Mouse (Mus musculus) lung, embryonic 14.5 days (tissue): ENCODE results near the gene Mpv17l2. TPM values are rescaled to one million over a fixed set of nuclear protein-coding genes. Genes with fewer than 3 reads are reported as not detected.

Source experiments
- ATAC-seq: fragments of 200-750 bp; cut with Nextera tagmentation; 2 replicates; pipeline ENCODE4 v1.8.0; 2017; ENCODE audit warnings: mild to moderate bottlenecking, moderate TSS enrichment, moderate library complexity; ENCODE audit not compliant: insufficient read depth
- DNase-seq: peaks from one replicate; pipeline ENCODE4 v3.0.0-alpha.2; 2015
- H3K27ac ChIP-seq: fragments of 300-500 bp; sonication (generic); 2 replicates; pipeline ENCODE4 v1.5.1; 2014; ENCODE audit warnings: low read depth, mild to moderate bottlenecking, moderate library complexity
- H3K27me3 ChIP-seq: fragments of 300-500 bp; sonication (generic); 2 replicates; pipeline ENCODE4 v1.6.1; 2014; ENCODE audit warnings: low read length, control low read depth; ENCODE audit not compliant: insufficient read depth
- H3K36me3 ChIP-seq: fragments of 300-500 bp; sonication (generic); 2 replicates; pipeline ENCODE4 v1.6.1; 2014; ENCODE audit warnings: control low read depth; ENCODE audit not compliant: insufficient read depth
- H3K4me1 ChIP-seq: fragments of 300-500 bp; sonication (generic); 2 replicates; pipeline ENCODE4 v1.6.1; 2014; ENCODE audit warnings: antibody characterized with exemption, control low read depth; ENCODE audit not compliant: insufficient read depth
- H3K4me2 ChIP-seq: fragments of 300-500 bp; sonication (generic); 2 replicates; pipeline ENCODE4 v1.6.1; 2014; ENCODE audit warnings: mild to moderate bottlenecking
- H3K4me3 ChIP-seq: fragments of 300-500 bp; sonication (generic); 2 replicates; pipeline ENCODE4 v1.5.1; 2014; ENCODE audit warnings: low read depth, low read length
- H3K9ac ChIP-seq: fragments of 300-500 bp; sonication (generic); 2 replicates; pipeline ENCODE4 v1.6.1; 2014
- H3K9me3 ChIP-seq: fragments of 300-500 bp; sonication (generic); 2 replicates; pipeline ENCODE4 v1.6.1; 2016; ENCODE audit warnings: low read depth, low read length, control low read depth
- CTCF ChIP-seq: IDR thresholded peaks from 2 replicates; pipeline ENCODE4 v1.5.1; 2016; ENCODE audit warnings: antibody characterized with exemption, low read depth
- WGBS: fragments of 180-500 bp; shearing (Covaris S2); extraction: QIAGEN DNeasy Blood & Tissue Kit; methylation state at CpG from one replicate; pipeline ENCODE4 v1.1.7; 2014; 5-methylcytosine and 5-hydroxymethylcytosine counted together
- polyA plus RNA-seq: library from polyadenylated mRNA; unstranded; fragments of >200 nt; fragmentation: Nextera tagmentation; extraction: Ambion mirVana; gene quantifications from 2 replicates; pipeline ENCODE4 v1.2.1, GENCODE M21; 2014

The Mpv17l2 gene
- polyA plus RNA-seq, 1 experiment from 2014 or later, result 27.9 TPM

- H3K4me1 ChIP-seq, result peaks cover 5% of the 10 kb centered on the region; the same call in 1 of the 2 replicates
- ATAC-seq, result no peak
- no peak overlapping the region for H3K27ac ChIP-seq
- peaks cover 24% of the 10 kb centered on the region for H3K27me3 ChIP-seq
- WGBS, result 1% methylated on average over 47 of the region's 47 CpGs
- peak; percentile 39 for DNase-seq
- H3K36me3 ChIP-seq, result no peaks in the 10 kb centered on the region
- peak overlapping the region; percentile 26 for H3K9ac ChIP-seq
- H3K4me2 ChIP-seq, result peak overlapping the region; percentile 94
- no peak for TF ChIP-seq CTCF
- no peaks in the 10 kb centered on the region for H3K9me3 ChIP-seq
- peak overlapping the region; percentile 50 for H3K4me3 ChIP-seq
Observed at GRCm38 (mm10) chr8:70803761-70804480, 43.2 kb upstream of the Mpv17l2 start.

GRCm38 (mm10) chr8:70802786-70803510 is 42.2 kb upstream of the Mpv17l2 start:
- H3K27ac ChIP-seq, result no peak overlapping the region
- WGBS, result 49% methylated on average over 11 of the region's 11 CpGs
- no peak overlapping the region; the same call in 1 of the 2 replicates for H3K4me3 ChIP-seq
- peaks cover 6% of the 10 kb centered on the region; the same call in 1 of the 2 replicates for H3K4me1 ChIP-seq
- H3K9ac ChIP-seq, result no peak overlapping the region
- no peak overlapping the region; the same call in 1 of the 2 replicates for H3K4me2 ChIP-seq
- no peak for ATAC-seq
- no peaks in the 10 kb centered on the region for H3K36me3 ChIP-seq
- no peak for DNase-seq
- peaks cover 33% of the 10 kb centered on the region for H3K27me3 ChIP-seq
- H3K9me3 ChIP-seq, result no peaks in the 10 kb centered on the region
- no peak for TF ChIP-seq CTCF

- WGBS, result 71% methylated on average over 1 of the region's 1 CpGs
- Histone ChIP-seq H3K27me3 (peaks cover 37% of the 10 kb centered on the region), H3K4me1 (peaks cover 9% of the 10 kb centered on the region; the same call in 1 of the 2 replicates), H3K4me3 (no peak overlapping the region), H3K9ac (no peak overlapping the region), H3K9me3 (no peaks in the 10 kb centered on the region), H3K4me2 (no peak overlapping the region), H3K27ac (no peak overlapping the region), H3K36me3 (no peaks in the 10 kb centered on the region)
- no peak for ATAC-seq
- no peak for TF ChIP-seq CTCF
- no peak for DNase-seq
Observed at GRCm38 (mm10) chr8:70801830-70802229, 41.1 kb upstream of the Mpv17l2 start.

- H3K9me3 ChIP-seq, result no peaks in the 10 kb centered on the region
- H3K4me3 ChIP-seq, result no peak overlapping the region
- peaks cover 9% of the 10 kb centered on the region; the same call in 1 of the 2 replicates for H3K4me1 ChIP-seq
- WGBS, result 17% methylated on average over 14 of the region's 15 CpGs
- ATAC-seq (no peak), DNase-seq (no peak)
- H3K36me3 ChIP-seq, result no peaks in the 10 kb centered on the region
- H3K27ac ChIP-seq, result no peak overlapping the region
- H3K27me3 ChIP-seq, result peaks cover 37% of the 10 kb centered on the region
- H3K9ac ChIP-seq, result no peak overlapping the region
- no peak for TF ChIP-seq CTCF
- H3K4me2 ChIP-seq, result no peak overlapping the region
Observed at GRCm38 (mm10) chr8:70801156-70801555, 40.4 kb upstream of the Mpv17l2 start.

- ATAC-seq (no peak), DNase-seq (no peak)
- H3K27me3 ChIP-seq, result peaks cover 37% of the 10 kb centered on the region
- H3K9me3 ChIP-seq, result no peaks in the 10 kb centered on the region
- H3K27ac ChIP-seq, result no peak overlapping the region
- WGBS, result 59% methylated on average over 10 of the region's 10 CpGs
- H3K9ac ChIP-seq, result no peak overlapping the region
- no peak overlapping the region for H3K4me3 ChIP-seq
- TF ChIP-seq CTCF, result no peak
- no peak overlapping the region for H3K4me2 ChIP-seq
- H3K4me1 ChIP-seq, result peaks cover 9% of the 10 kb centered on the region; the same call in 1 of the 2 replicates
- no peaks in the 10 kb centered on the region for H3K36me3 ChIP-seq
Observed at GRCm38 (mm10) chr8:70800648-70801047, 39.9 kb upstream of the Mpv17l2 start.

- Histone ChIP-seq H3K9me3 (no peaks in the 10 kb centered on the region), H3K4me2 (peak overlapping the region; percentile 91), H3K9ac (no peak overlapping the region), H3K27ac (no peak overlapping the region), H3K36me3 (no peaks in the 10 kb centered on the region), H3K4me1 (0 out of 2 replicates have a peak, but pooled peaks cover 4% of the 10 kb centered on the region), H3K4me3 (peak overlapping the region; percentile 52), H3K27me3 (peaks cover 25% of the 10 kb centered on the region)
- TF ChIP-seq CTCF, result no peak
- ATAC-seq (no peak), DNase-seq (peak; percentile 27)
- WGBS, result 9% methylated on average over 15 of the region's 15 CpGs
Observed at GRCm38 (mm10) chr8:70798281-70798680, 37.5 kb upstream of the Mpv17l2 start.
